Mouse (Mus musculus) lung, postnatal 25 days (tissue): ENCODE measurements around the gene Scarb2.

Experiments
- DNase-seq: peaks from one replicate; pipeline ENCODE4 v3.0.0; 2022; ENCODE audit warnings: low spot score

Scarb2 gene

GRCm38 (mm10) chr5:92493423-92493822 lies 13.2 kb downstream of the Scarb2 start:
- DNase-seq, result peak; percentile 74

DNA sequence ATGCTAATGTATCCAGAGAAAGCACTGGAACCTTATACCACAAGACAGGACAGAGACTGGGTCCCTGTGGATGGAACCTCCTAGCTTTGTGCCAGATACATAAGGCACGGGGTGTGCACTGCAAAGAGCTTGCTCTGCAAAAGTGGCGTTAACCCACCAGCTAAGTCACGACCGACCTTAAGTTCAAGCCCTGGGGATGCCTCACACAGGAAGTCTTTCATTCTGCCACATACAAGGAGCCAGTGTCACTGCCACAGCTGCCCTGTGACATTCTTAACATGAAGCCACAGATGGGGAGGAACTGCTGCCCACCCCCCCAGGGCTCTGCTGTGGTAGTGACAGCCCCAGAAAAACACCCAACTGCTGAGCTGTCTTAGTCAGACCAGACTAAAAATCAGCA lies 15.9 kb downstream of the Scarb2 start:
- DNase-seq, result no peak

DNA sequence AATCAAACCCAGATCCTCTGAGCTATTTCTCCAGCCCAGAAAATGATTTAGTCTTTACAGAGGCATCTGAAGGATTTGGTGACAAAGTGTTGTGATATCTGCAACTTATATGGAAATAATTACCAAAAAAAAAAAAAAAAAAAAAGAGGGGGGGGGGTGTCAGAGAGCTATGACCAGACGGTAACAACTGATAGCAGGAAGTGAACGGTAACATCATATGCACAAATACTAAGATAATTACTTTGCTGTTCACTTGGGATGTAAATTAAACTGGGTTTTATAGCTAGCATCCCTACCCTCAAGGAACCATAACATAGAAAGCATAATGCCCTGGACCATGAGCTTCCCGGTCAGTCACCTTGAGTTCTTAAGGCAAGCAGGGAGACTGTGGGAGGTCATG lies 16.3 kb downstream of the Scarb2 start:
- no peak for DNase-seq

GRCm38 (mm10) chr5:92489503-92489902 lies 17.1 kb downstream of the Scarb2 start:
- DNase-seq, result no peak

- peak; percentile 82 for DNase-seq
Observed at GRCm38 (mm10) chr5:92488961-92489360, 17.7 kb downstream of the Scarb2 start.

DNA sequence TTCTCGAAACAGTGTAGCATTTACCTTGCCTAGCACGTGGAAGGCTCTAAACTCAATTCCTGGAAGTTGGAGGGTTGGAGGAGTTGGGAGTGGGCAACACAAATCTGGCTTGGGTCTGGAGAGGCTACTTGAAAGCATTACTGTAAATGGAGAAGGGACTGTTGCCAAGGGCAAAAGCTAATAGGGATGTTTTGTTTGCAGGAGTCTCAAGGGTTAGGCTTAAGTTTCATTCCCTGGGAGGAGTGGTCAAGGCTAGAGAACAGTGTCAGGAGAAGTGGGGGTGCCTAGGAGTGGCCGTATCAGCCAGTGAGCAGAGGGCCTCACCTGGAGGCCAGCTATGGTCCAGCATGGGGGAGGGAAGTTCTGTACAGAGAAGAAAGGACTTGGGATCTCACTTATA lies 18.2 kb downstream of the Scarb2 start:
- peak; percentile 90 for DNase-seq

DNA sequence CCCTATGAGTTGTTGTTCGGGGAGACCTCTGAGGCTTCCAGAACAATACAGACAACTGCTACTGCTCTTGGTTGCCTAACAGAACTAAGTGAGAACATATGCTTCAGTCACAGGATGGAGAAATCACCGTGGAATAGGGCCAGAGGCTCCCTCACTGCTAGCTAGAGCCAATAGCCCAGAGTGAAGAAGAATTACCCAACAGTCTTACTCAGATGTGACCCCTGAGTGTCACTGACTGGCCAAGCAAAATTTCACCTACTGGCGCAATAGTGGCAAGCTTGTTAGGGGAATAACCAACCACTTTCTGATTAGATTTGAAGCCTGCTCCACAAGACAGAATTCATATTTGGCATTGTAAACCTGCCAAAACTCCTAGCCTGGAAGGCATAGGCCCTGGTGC lies 19.9 kb downstream of the Scarb2 start:
- peak; percentile 62 for DNase-seq

DNA sequence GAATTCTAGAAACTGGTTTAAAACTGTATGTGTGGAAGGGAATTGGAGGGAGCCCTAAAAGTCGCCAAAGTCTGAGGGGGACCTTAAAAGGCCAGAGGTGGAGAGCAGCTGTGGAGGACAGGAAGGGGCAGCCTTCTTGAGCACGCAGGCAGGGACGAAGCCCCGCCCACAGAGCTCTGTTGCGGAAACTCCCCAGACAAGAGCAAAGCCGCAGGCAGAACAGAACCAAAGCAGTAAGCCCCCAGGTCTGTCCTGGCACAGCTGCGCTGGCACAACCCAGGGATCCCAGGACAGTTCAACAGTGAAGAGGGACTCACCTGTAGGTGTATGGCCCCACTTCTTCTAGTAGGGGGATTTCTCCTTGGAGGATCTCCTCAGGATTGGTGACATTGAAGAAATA lies 21.8 kb downstream of the Scarb2 start:
- DNase-seq, result no peak

GRCm38 (mm10) chr5:92472863-92473262 lies 33.8 kb downstream of the Scarb2 start:
- no peak for DNase-seq

DNA sequence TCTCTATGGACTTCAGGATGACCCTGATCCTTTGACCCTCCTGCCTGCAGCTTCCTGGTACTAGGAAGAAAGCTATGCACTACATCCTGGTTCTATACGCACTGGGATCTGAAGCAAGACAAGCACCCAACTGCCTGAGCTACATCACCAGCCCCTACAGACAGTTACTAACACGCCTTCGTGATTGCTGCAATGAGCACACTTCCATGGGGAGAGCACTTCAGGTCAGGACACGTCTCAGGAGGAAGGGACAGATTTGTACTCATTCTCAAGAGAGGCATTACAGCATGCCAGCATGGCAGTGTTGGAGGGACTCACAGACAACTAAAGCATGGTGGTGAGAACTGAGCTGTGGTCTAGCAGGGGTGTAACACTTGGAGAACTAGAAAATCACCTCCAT lies 35.1 kb downstream of the Scarb2 start:
- DNase-seq, result no peak

- DNase-seq, result no peak
Observed at GRCm38 (mm10) chr5:92469201-92470130, 37.2 kb downstream of the Scarb2 start.

DNA sequence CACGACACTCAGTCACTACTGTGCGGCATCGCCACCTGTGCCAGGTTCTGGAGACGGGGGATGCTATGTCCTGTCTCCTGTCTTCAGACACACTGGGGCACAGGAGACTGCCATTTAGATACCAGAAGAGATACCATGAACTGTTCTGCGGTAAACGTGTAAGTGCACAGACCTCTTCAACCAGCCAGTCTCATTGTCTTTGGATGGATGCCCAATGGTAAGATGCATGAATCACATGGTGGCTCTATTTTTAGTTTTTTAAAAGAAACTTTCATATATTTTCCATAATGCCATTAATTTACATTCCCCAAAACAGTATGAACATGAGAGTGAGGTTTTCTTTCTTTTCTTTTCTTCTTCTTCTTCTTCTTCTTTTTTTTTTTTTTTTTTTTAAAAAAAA lies 38.4 kb downstream of the Scarb2 start:
- DNase-seq, result no peak

GRCm38 (mm10) chr5:92467102-92467766 lies 39.4 kb downstream of the Scarb2 start:
- DNase-seq, result peak; percentile 32

GRCm38 (mm10) chr5:92465511-92465910 lies 41.1 kb downstream of the Scarb2 start:
- DNase-seq, result no peak

DNA sequence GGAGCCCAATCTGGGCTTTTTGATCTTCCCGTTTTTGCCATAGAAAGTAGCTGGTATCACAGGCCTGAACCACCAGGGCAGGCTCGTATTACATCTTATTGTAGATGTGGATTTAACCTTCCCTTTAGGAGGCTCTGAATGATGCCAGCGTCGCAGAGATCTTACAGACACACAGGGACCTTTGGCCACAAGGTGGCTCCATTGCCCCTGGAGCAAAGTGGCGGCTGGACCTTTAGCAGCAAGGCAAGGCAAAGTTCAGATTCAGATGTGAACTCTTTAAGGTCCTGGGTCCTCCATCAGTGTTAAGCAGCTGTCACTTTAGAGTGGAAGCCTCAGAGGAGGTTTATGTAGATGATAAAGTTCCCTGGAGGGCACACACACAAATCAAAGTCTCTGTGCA lies 45.3 kb downstream of the Scarb2 start:
- peak; percentile 81 for DNase-seq

- DNase-seq, result no peak
Observed at GRCm38 (mm10) chr5:92458726-92459125, 47.9 kb downstream of the Scarb2 start.

GRCm38 (mm10) chr5:92457410-92457809 lies 49.2 kb downstream of the Scarb2 start:
- no peak for DNase-seq

- DNase-seq, result no peak
Observed at GRCm38 (mm10) chr5:92452876-92453275, 53.8 kb downstream of the Scarb2 start.

DNA sequence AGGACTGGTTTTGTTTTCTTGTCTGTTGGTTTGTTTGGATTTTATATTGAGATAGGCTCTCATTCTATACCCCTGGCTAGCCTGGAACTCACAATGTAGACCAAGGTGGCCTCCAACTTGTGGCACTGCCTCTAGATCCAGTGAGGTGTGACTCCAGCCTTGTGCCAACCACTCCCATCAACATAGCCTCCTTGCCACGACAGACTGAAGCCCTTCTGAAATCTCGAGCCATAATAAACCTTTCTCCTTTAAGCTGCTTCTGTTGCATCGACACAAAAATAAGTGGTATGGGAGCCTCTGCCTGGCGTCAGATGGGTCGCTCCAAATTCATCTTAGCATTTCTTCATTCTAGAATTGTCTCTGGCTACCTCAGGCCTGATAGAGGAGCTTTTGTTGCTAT lies 59.9 kb downstream of the Scarb2 start:
- DNase-seq, result no peak

- no peak for DNase-seq
Observed at GRCm38 (mm10) chr5:92445016-92445415, 61.6 kb downstream of the Scarb2 start.

GRCm38 (mm10) chr5:92442914-92443313 lies 63.7 kb downstream of the Scarb2 start:
- DNase-seq, result no peak

GRCm38 (mm10) chr5:92441494-92441893 lies 65.1 kb downstream of the Scarb2 start:
- DNase-seq, result peak; percentile 7

DNA sequence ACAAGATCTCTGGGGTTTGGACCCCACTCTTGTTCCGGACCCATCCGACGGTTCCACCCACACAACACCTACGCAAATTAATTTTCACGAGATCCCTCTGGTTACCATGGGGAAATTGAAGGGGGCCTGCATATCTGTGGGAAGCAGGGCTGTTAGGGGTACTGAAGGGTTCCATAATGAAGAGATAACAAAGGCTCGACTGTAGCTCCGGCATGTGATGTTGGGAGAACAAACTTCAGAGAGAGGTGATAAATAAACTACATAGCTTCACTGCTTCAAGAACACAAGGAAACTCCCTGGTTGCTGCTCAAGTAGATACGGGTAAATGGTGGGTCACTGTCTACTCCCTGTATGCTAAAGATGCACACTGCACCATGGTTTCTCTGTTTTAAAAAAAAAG lies 68.1 kb downstream of the Scarb2 start:
- DNase-seq, result no peak
